Mouse (Mus musculus) hindbrain, embryonic 11.5 days (tissue): ENCODE measurements at regions not wholly inside any gene's neighbourhood (a gene's known extent, or its start where the extent isn't known, plus 50 kb on each side); places are given as distances from the start of the nearest gene placed in this dataset.

Experiments used
- ATAC-seq: fragments of 200-750 bp; cut with Nextera tagmentation; 2 replicates; pipeline ENCODE4 v1.8.0; 2017; ENCODE audit warnings: mild to moderate bottlenecking, moderate TSS enrichment, moderate library complexity; ENCODE audit not compliant: low FRiP score
- DNase-seq: peaks from one replicate; pipeline ENCODE4 v3.0.0-alpha.2; 2015; ENCODE audit warnings: low spot score
- H3K27ac ChIP-seq: fragments of 300-500 bp; sonication (generic); 2 replicates; pipeline ENCODE4 v1.5.1; 2014; ENCODE audit warnings: mild to moderate bottlenecking, low read depth, low read length
- H3K27me3 ChIP-seq: fragments of 300-500 bp; sonication (generic); 2 replicates; pipeline ENCODE4 v1.6.1; 2014; ENCODE audit warnings: mild to moderate bottlenecking, low read length, moderate library complexity, mixed read lengths; ENCODE audit not compliant: control insufficient read depth, insufficient read depth
- H3K36me3 ChIP-seq: fragments of 300-500 bp; sonication (generic); 2 replicates; pipeline ENCODE4 v1.6.1; 2014; ENCODE audit warnings: mild to moderate bottlenecking, low read length, moderate library complexity, mixed read lengths; ENCODE audit not compliant: control insufficient read depth, insufficient read depth
- H3K4me1 ChIP-seq: fragments of 300-500 bp; sonication (generic); replicated peaks from 2 replicates; pipeline ENCODE4 v1.6.1; 2014; ENCODE audit warnings: low read length, mixed read lengths; ENCODE audit not compliant: control insufficient read depth, insufficient read depth
- H3K4me2 ChIP-seq: fragments of 300-500 bp; sonication (generic); replicated peaks from 2 replicates; pipeline ENCODE4 v1.6.1; 2014; ENCODE audit warnings: mild to moderate bottlenecking, low read depth, low read length
- H3K4me3 ChIP-seq: fragments of 300-500 bp; sonication (generic); 2 replicates; pipeline ENCODE4 v1.5.1; 2014; ENCODE audit warnings: low read depth, low read length
- H3K9ac ChIP-seq: fragments of 300-500 bp; sonication (generic); 2 replicates; pipeline ENCODE4 v1.6.1; 2014; ENCODE audit warnings: low read depth, low read length
- H3K9me3 ChIP-seq: fragments of 300-500 bp; sonication (generic); 2 replicates; pipeline ENCODE4 v1.6.1; 2016; ENCODE audit warnings: low read length; ENCODE audit not compliant: control insufficient read depth
- WGBS: fragments of 180-500 bp; shearing (Covaris S2); extraction: QIAGEN DNeasy Blood & Tissue Kit; methylation state at CpG from one replicate; pipeline ENCODE4 v1.1.7; 2014; 5-methylcytosine and 5-hydroxymethylcytosine counted together

DNA sequence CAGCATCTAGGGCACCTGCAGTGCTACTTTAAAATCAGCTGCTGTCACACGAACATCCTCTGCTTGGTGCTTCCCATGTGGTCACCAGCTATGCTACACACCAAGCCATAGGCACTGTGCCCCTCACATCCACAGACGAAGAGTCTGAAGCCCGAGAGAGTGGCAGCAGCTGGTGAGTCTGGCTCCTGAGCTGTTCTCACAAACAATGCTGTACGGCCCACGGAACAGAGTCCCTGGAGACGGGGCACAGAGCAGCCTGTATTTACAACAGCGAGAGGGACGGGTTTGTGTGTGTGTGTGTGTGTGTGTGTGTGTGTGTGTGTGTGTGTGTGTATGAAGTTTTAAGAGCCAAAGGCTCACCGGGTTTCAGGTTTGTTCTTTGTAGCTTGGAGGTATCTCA, 50.7 kb upstream of the Ralgps2 start:
- Histone ChIP-seq H3K27ac (0 out of 2 replicates have a peak overlapping the region, but pooled peaks have one; percentile 45), H3K4me1 (no peaks in the 10 kb centered on the region), H3K4me3 (no peak overlapping the region), H3K9ac (no peak overlapping the region), H3K36me3 (no peaks in the 10 kb centered on the region), H3K9me3 (no peaks in the 10 kb centered on the region), H3K27me3 (no peaks in the 10 kb centered on the region), H3K4me2 (no peak overlapping the region)
- WGBS, result 51% methylated on average over 9 of the region's 9 CpGs
- peak; percentile 75 for ATAC-seq
- DNase-seq, result peak; percentile 66

DNA sequence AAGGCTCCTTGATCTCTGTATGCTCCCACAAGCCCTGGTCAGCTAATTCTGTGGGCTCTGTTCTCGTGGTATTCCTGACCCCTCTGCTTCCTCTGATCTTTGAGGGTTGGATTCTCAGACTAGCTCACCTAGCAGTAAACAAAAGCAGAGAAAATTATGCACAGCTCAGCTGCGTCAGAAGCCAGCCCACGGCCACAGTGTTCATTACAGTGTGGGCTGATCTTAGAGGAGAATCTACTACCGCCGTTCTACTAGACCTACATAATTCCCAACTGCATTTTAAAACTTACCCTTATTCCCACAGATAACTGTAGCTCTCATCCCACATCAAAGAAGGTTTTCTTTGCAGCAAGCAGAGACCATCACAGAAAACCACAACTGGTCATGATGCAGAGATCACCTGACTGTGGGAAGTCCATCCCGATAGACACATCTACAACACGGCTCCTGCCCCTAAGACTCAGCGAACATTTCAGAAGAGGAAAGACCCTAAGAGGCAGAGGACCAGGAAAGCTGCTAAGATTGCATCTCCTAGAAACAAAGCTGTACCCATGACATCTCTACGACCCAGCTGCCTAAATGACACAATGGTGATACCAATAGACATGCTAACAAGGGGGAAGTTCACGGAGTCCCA, 49.8 kb upstream of the Ralgps2 start:
- H3K27me3 ChIP-seq, result no peaks in the 10 kb centered on the region
- no peak overlapping the region for H3K9ac ChIP-seq
- WGBS, result 80% methylated on average over 10 of the region's 10 CpGs
- no peaks in the 10 kb centered on the region for H3K4me1 ChIP-seq
- no peak overlapping the region for H3K4me3 ChIP-seq
- DNase-seq, result no peak
- no peaks in the 10 kb centered on the region for H3K9me3 ChIP-seq
- no peak overlapping the region for H3K4me2 ChIP-seq
- no peaks in the 10 kb centered on the region for H3K36me3 ChIP-seq
- no peak overlapping the region for H3K27ac ChIP-seq
- ATAC-seq, result no peak
